Mouse (Mus musculus) G1E (cell line): ENCODE measurements around the gene Sbk3.

Experiments used
- CTCF ChIP-seq: IDR thresholded peaks from 2 replicates; pipeline ENCODE4 v1.5.1; 2012; ENCODE audit warnings: low read depth, low read length, inconsistent platforms, mixed read lengths
- GATA1 ChIP-seq: IDR thresholded peaks from 2 replicates; pipeline ENCODE4 v1.6.1; 2012; ENCODE audit warnings: borderline replicate concordance, low read length, inconsistent platforms, mixed read lengths
- TAL1 ChIP-seq: conservative IDR thresholded peaks from 2 replicates; pipeline ENCODE4 v1.6.1; 2012; ENCODE audit warnings: low read depth, low read length, inconsistent platforms, mixed read lengths

GRCm38 (mm10) chr7:5012681-5013513, 41.9 kb upstream of the Sbk3 start:
- no peak for TF ChIP-seq CTCF
- no peak for TF ChIP-seq TAL1
- no peak for TF ChIP-seq GATA1
